Mouse (Mus musculus) MEL (cell line): ENCODE results near the gene Hesx1. TPM values are rescaled to one million over a fixed set of nuclear protein-coding genes. Genes with fewer than 3 reads are reported as not detected.

Experiments used
- DNase-seq: peaks from one replicate; pipeline ENCODE4 v3.0.0; 2011; ENCODE audit warnings: low read depth, low spot score
- H3K27ac ChIP-seq: 2 replicates; pipeline ENCODE4 v1.5.1; 2012; ENCODE audit warnings: low read depth, mild to moderate bottlenecking, control low read depth, low read length, moderate library complexity; ENCODE audit not compliant: control insufficient read depth
- H3K27me3 ChIP-seq, 2 experiments: fragments of 150-350 bp in 1 of 2; sonication (generic) in 1 of 2; 2 replicates each; pipeline ENCODE4 v1.6.1; 2012; ENCODE audit warnings: low read length in 2 of 2, mild to moderate bottlenecking in 2 of 2, improper control_type of control experiment in 1 of 2, moderate library complexity in 1 of 2; ENCODE audit not compliant: insufficient read depth in 2 of 2, control insufficient read depth in 1 of 2
- H3K36me3 ChIP-seq, 2 experiments: 2 replicates each; pipeline ENCODE4 v1.6.1; 2012 to 2014; ENCODE audit warnings: low read length in 2 of 2, improper control_type of control experiment in 1 of 2, inconsistent platforms in 1 of 2, mild to moderate bottlenecking in 1 of 2; ENCODE audit not compliant: insufficient read depth in 2 of 2, control insufficient read depth in 1 of 2
- H3K4me1 ChIP-seq, 2 experiments: fragments of 150-350 bp in 1 of 2; sonication (generic) in 1 of 2; 2 replicates each; pipeline ENCODE4 v1.6.1; 2012; ENCODE audit warnings: low read length in 2 of 2, improper control_type of control experiment in 1 of 2, mild to moderate bottlenecking in 1 of 2; ENCODE audit not compliant: insufficient read depth in 2 of 2, control insufficient read depth in 1 of 2
- H3K4me3 ChIP-seq, 2 experiments: fragments of 150-350 bp in 1 of 2; sonication (generic) in 1 of 2; 2 replicates each; pipeline ENCODE4 v1.5.1; 2012; ENCODE audit warnings: low read depth in 2 of 2, low read length in 2 of 2, mild to moderate bottlenecking in 2 of 2, moderate library complexity in 2 of 2, control low read depth in 1 of 2, improper control_type of control experiment in 1 of 2; ENCODE audit not compliant: control insufficient read depth in 1 of 2, insufficient read depth in 1 of 2
- H3K79me2 ChIP-seq: 2 replicates; pipeline ENCODE4 v1.6.1; 2012; ENCODE audit warnings: mild to moderate bottlenecking, low read length, moderate library complexity; ENCODE audit not compliant: control insufficient read depth, poor library complexity, insufficient read depth
- H3K9ac ChIP-seq: 2 replicates; pipeline ENCODE4 v1.6.1; 2012; ENCODE audit warnings: low read depth, mild to moderate bottlenecking, control low read depth, low read length, moderate library complexity; ENCODE audit not compliant: control insufficient read depth, poor library complexity, severe bottlenecking
- H3K9me3 ChIP-seq: fragments of 150-350 bp; sonication (generic); replicated peaks from 2 replicates; pipeline ENCODE4 v1.6.1; 2012; ENCODE audit warnings: mild to moderate bottlenecking, low read length, improper control_type of control experiment, moderate library complexity; ENCODE audit not compliant: insufficient read depth
- BHLHE40 ChIP-seq: IDR thresholded peaks from 2 replicates; pipeline ENCODE4 v1.6.1; 2012; ENCODE audit warnings: low read depth, mild to moderate bottlenecking, inconsistent platforms, low read length, improper control_type of control experiment, borderline replicate concordance
- CHD1 ChIP-seq: IDR thresholded peaks from 2 replicates; pipeline ENCODE4 v1.6.1; 2012; ENCODE audit warnings: low read depth, mild to moderate bottlenecking, inconsistent platforms, low read length, improper control_type of control experiment
- CHD2 ChIP-seq: IDR thresholded peaks from 2 replicates; pipeline ENCODE4 v1.6.1; 2011; ENCODE audit warnings: low read length, improper control_type of control experiment
- E2F4 ChIP-seq: IDR thresholded peaks from 2 replicates; pipeline ENCODE4 v1.6.1; 2011; ENCODE audit warnings: low read depth, low read length, improper control_type of control experiment, borderline replicate concordance
- HCFC1 ChIP-seq: IDR thresholded peaks from 2 replicates; pipeline ENCODE4 v1.6.1; 2012; ENCODE audit warnings: low read depth, mild to moderate bottlenecking, inconsistent platforms, low read length, improper control_type of control experiment, moderate library complexity
- MAFK ChIP-seq: IDR thresholded peaks from 2 replicates; pipeline ENCODE4 v1.6.1; 2011; ENCODE audit warnings: low read depth, mild to moderate bottlenecking, low read length, improper control_type of control experiment, borderline replicate concordance
- MXI1 ChIP-seq: IDR thresholded peaks from 2 replicates; pipeline ENCODE4 v1.6.1; 2011; ENCODE audit warnings: mild to moderate bottlenecking, low read depth, low read length, improper control_type of control experiment
- POLR2AphosphoS2 ChIP-seq: IDR thresholded peaks from 2 replicates; pipeline ENCODE4 v1.6.1; 2011; ENCODE audit warnings: low read length, improper control_type of control experiment
- RCOR1 ChIP-seq: IDR thresholded peaks from 2 replicates; pipeline ENCODE4 v1.6.1; 2012; ENCODE audit warnings: low read depth, mild to moderate bottlenecking, inconsistent platforms, low read length, improper control_type of control experiment
- SIN3A ChIP-seq: IDR thresholded peaks from 2 replicates; pipeline ENCODE4 v1.6.1; 2012; ENCODE audit warnings: low read length, improper control_type of control experiment, inconsistent platforms
- TAL1 ChIP-seq: IDR thresholded peaks from 2 replicates; pipeline ENCODE4 v1.6.1; 2012; ENCODE audit warnings: mild to moderate bottlenecking, inconsistent platforms, low read length, moderate library complexity, mixed read lengths
- TBP ChIP-seq: IDR thresholded peaks from 2 replicates; pipeline ENCODE4 v1.8.0; 2011; ENCODE audit warnings: low read depth, low read length, improper control_type of control experiment
- UBTF ChIP-seq: IDR thresholded peaks from 2 replicates; pipeline ENCODE4 v1.6.1; 2012; ENCODE audit warnings: low read depth, mild to moderate bottlenecking, inconsistent platforms, low read length, improper control_type of control experiment, moderate library complexity, borderline replicate concordance; ENCODE audit not compliant: insufficient read depth
- USF1 ChIP-seq: IDR thresholded peaks from 2 replicates; pipeline ENCODE4 v1.6.1; 2014; ENCODE audit warnings: low read depth, mild to moderate bottlenecking, inconsistent platforms, low read length, improper control_type of control experiment, moderate library complexity
- ZKSCAN1 ChIP-seq: IDR thresholded peaks from 2 replicates; pipeline ENCODE4 v1.6.1; 2012; ENCODE audit warnings: low read depth, mild to moderate bottlenecking, inconsistent platforms, low read length, improper control_type of control experiment, moderate library complexity
- ZMIZ1 ChIP-seq: IDR thresholded peaks from 2 replicates; pipeline ENCODE4 v1.6.1; 2012; ENCODE audit warnings: low read depth, mild to moderate bottlenecking, inconsistent platforms, low read length, improper control_type of control experiment, moderate library complexity
- ZNF384 ChIP-seq: IDR thresholded peaks from 2 replicates; pipeline ENCODE4 v1.6.1; 2012; ENCODE audit warnings: low read depth, mild to moderate bottlenecking, inconsistent platforms, low read length, improper control_type of control experiment
- polyA plus RNA-seq, 2 experiments: library from polyadenylated mRNA; stranded (reverse) in 1 of 2; unstranded in 1 of 2; fragments of >175 nt in 1 of 2; fragments of >200 nt in 1 of 2; gene quantifications; 2 replicates each; pipeline versions ENCODE4 v1.2.1 to v1.2.4; 2012; ENCODE audit warnings: low replicate concordance in 2 of 2, low read depth in 1 of 2; ENCODE audit not compliant: insufficient read length in 2 of 2, insufficient read depth in 1 of 2, missing spikeins in 1 of 2
- total RNA-seq: library from RNA; depleted of rRNA; stranded (reverse); fragments of 300-350 nt; gene quantifications from 2 replicates; pipeline ENCODE4 v1.2.3, GENCODE M21; 2012

Hesx1 gene
- total and polyA plus RNA-seq, 3 experiments, result not detected

- Histone ChIP-seq H3K9ac (no peak overlapping the region), H3K79me2 (no peaks in the 10 kb centered on the region), H3K27me3 (peaks cover 4% of the 10 kb centered on the region in 2 experiments), H3K27ac (no peak overlapping the region), H3K4me1 (peaks cover 0 to 6% of the 10 kb centered on the region in 2 experiments; a peak in 2 of 4 replicates), H3K36me3 (no peaks in the 10 kb centered on the region; a peak in 1 of 4 replicates), H3K4me3 (no peak overlapping the region), H3K9me3 (no peaks in the 10 kb centered on the region)
- no peak for DNase-seq
- TF ChIP-seq SIN3A, result no peak
- TF ChIP-seq CHD2, result no peak
- no peak for TF ChIP-seq CHD1
- TF ChIP-seq E2F4, result no peak
- no peak for TF ChIP-seq ZNF384
- TF ChIP-seq BHLHE40, result no peak
- TF ChIP-seq MXI1, result no peak
- no peak for TF ChIP-seq POLR2AphosphoS2
Measured at GRCm38 (mm10) chr14:26991622-26992021, 2.6 kb upstream of the Hesx1 start.

GRCm38 (mm10) chr14:26993427-26993826 is 789 bp upstream of the Hesx1 start:
- Histone ChIP-seq H3K9me3 (no peaks in the 10 kb centered on the region), H3K9ac (no peak overlapping the region)
- TF ChIP-seq UBTF (no peak), MAFK (no peak), SIN3A (no peak), TBP (no peak), TAL1 (no peak), ZKSCAN1 (no peak), CHD2 (no peak), ZMIZ1 (no peak), RCOR1 (no peak), POLR2AphosphoS2 (no peak), HCFC1 (no peak), USF1 (no peak)

More at GRCm38 (mm10) chr14:26993427-26993826, 789 bp upstream of the Hesx1 start:
- no peak overlapping the region for H3K4me3 ChIP-seq
- H3K4me1 ChIP-seq, result peaks cover 0 to 6% of the 10 kb centered on the region in 2 experiments; a peak in 2 of 4 replicates
- peaks cover 4 to 6% of the 10 kb centered on the region in 2 experiments for H3K27me3 ChIP-seq
- no peak overlapping the region for H3K27ac ChIP-seq
- H3K36me3 ChIP-seq, result no peaks in the 10 kb centered on the region; a peak in 1 of 4 replicates
- H3K79me2 ChIP-seq, result no peaks in the 10 kb centered on the region
- DNase-seq, result no peak
